Mouse (Mus musculus): ENCODE data around the gene Nxpe5.

- TF ChIP-seq CTCF (IDR thresholded peaks at IDR 0.05; ENCODE audit: low read depth), result no peak
- no peak for TF ChIP-seq EP300 (IDR thresholded peaks at IDR 0.05; ENCODE audit: low read depth)
Measured at GRCm38 (mm10) chr5:138256966-138257584, 31.4 kb downstream of the Nxpe5 start.

Measured in liver, embryonic 14.5 days (tissue).